Mouse (Mus musculus) CH12.LX (cell line): ENCODE measurements around the gene Gm11032. TPM values are rescaled to one million over a fixed set of nuclear protein-coding genes. Genes with fewer than 3 reads are reported as not detected.
A peak's percentile ranks its signal among the peaks of the same experiment; 100 is the strongest.

Source experiments
- DNase-seq: peaks from one replicate; pipeline ENCODE4 v3.0.0-alpha.2; 2013; ENCODE audit errors: extremely low read depth
- H3K27ac ChIP-seq: 2 replicates; pipeline ENCODE4 v1.5.1; 2012; ENCODE audit warnings: low read depth, mild to moderate bottlenecking, control low read depth, moderate library complexity; ENCODE audit not compliant: insufficient read depth
- H3K27me3 ChIP-seq: replicated peaks from 2 replicates; pipeline ENCODE3; 2012; ENCODE audit warnings: inconsistent platforms
- H3K36me3 ChIP-seq, 2 experiments: replicated peaks in 1 of 2; 2 replicates each; pipeline versions ENCODE3 to v1.6.1; 2012; ENCODE audit warnings: inconsistent platforms in 1 of 2, low read length in 1 of 2, mild to moderate bottlenecking in 1 of 2, mixed read lengths in 1 of 2, moderate library complexity in 1 of 2; ENCODE audit not compliant: control insufficient read depth in 1 of 2, insufficient read depth in 1 of 2
- H3K4me1 ChIP-seq, 2 experiments: 2 replicates each; pipeline ENCODE4 v1.6.1; 2012; ENCODE audit warnings: inconsistent platforms in 1 of 2, moderate library complexity in 1 of 2; ENCODE audit not compliant: insufficient read depth in 2 of 2, control insufficient read depth in 1 of 2
- H3K4me2 ChIP-seq: 2 replicates; pipeline ENCODE4 v1.6.1; 2012; ENCODE audit warnings: low read depth, mild to moderate bottlenecking, control low read depth; ENCODE audit not compliant: poor library complexity, insufficient read depth, severe bottlenecking
- H3K4me3 ChIP-seq, 3 experiments: fragments of 150-350 bp in 1 of 3; sonication (generic) in 1 of 3; replicated peaks in 1 of 3; 2 replicates each; pipeline versions ENCODE3 to v1.5.1; 2011 to 2012; ENCODE audit warnings: low read depth in 2 of 3, low read length in 2 of 3, mild to moderate bottlenecking in 2 of 3, moderate library complexity in 2 of 3, control low read depth in 1 of 3, improper control_type of control experiment in 1 of 3, inconsistent platforms in 1 of 3, mixed read lengths in 1 of 3; ENCODE audit not compliant: poor library complexity in 1 of 3
- H3K79me2 ChIP-seq: replicated peaks from 2 replicates; pipeline ENCODE4 v1.6.1; 2012; ENCODE audit warnings: mild to moderate bottlenecking, moderate library complexity; ENCODE audit not compliant: control insufficient read depth, poor library complexity, insufficient read depth, severe bottlenecking; ENCODE audit errors: extremely low read depth
- H3K9ac ChIP-seq: 2 replicates; pipeline ENCODE4 v1.6.1; 2012; ENCODE audit warnings: low read depth, mild to moderate bottlenecking, control low read depth, moderate library complexity; ENCODE audit not compliant: insufficient read depth
- H3K9me3 ChIP-seq: replicated peaks from 2 replicates; pipeline ENCODE3; 2012; ENCODE audit warnings: low read length, inconsistent platforms, mixed read lengths
- BHLHE40 ChIP-seq: IDR thresholded peaks from 2 replicates; pipeline ENCODE4 v1.6.1; 2011; ENCODE audit warnings: mild to moderate bottlenecking, low read depth, low read length, improper control_type of control experiment
- CHD2 ChIP-seq: IDR thresholded peaks from 2 replicates; pipeline ENCODE4 v1.6.1; 2011; ENCODE audit warnings: low read length, improper control_type of control experiment
- E2F4 ChIP-seq: IDR thresholded peaks from 2 replicates; pipeline ENCODE4 v1.6.1; 2011; ENCODE audit warnings: low read depth, low read length, improper control_type of control experiment; ENCODE audit not compliant: insufficient replicate concordance
- ELF1 ChIP-seq: IDR thresholded peaks from 2 replicates; pipeline ENCODE4 v1.6.1; 2014; ENCODE audit warnings: low read depth, mild to moderate bottlenecking, inconsistent platforms, low read length, improper control_type of control experiment
- GABPA ChIP-seq: IDR thresholded peaks from 2 replicates; pipeline ENCODE4 v1.6.1; 2012; ENCODE audit warnings: low read depth, low read length, improper control_type of control experiment, inconsistent platforms; ENCODE audit not compliant: insufficient replicate concordance
- HCFC1 ChIP-seq: IDR thresholded peaks from 2 replicates; pipeline ENCODE4 v1.6.1; 2012; ENCODE audit warnings: low read depth, mild to moderate bottlenecking, inconsistent platforms, low read length, improper control_type of control experiment
- IRF4 ChIP-seq: IDR thresholded peaks from 2 replicates; pipeline ENCODE4 v1.6.1; 2014; ENCODE audit warnings: low read depth, mild to moderate bottlenecking, inconsistent platforms, low read length, improper control_type of control experiment
- MAFK ChIP-seq: IDR thresholded peaks from 2 replicates; pipeline ENCODE4 v1.6.1; 2011; ENCODE audit warnings: low read length, improper control_type of control experiment; ENCODE audit not compliant: insufficient replicate concordance
- NELFE ChIP-seq: IDR thresholded peaks from 2 replicates; pipeline ENCODE4 v1.6.1; 2011; ENCODE audit warnings: low read depth, low read length, improper control_type of control experiment
- NRF1 ChIP-seq: IDR thresholded peaks from 2 replicates; pipeline ENCODE4 v1.6.1; 2014; ENCODE audit warnings: low read depth, mild to moderate bottlenecking, inconsistent platforms, low read length, improper control_type of control experiment, moderate library complexity
- PAX5 ChIP-seq: IDR thresholded peaks from 2 replicates; pipeline ENCODE4 v1.6.1; 2012; ENCODE audit warnings: low read length, inconsistent platforms, mixed read lengths
- POLR2A ChIP-seq: IDR thresholded peaks from 2 replicates; pipeline ENCODE4 v1.6.1; 2011; ENCODE audit warnings: low read depth, mild to moderate bottlenecking, improper control_type of control experiment, low read length
- SIN3A ChIP-seq: IDR thresholded peaks from 2 replicates; pipeline ENCODE4 v1.6.1; 2012; ENCODE audit warnings: low read length, improper control_type of control experiment, inconsistent platforms
- TBP ChIP-seq: conservative IDR thresholded peaks from 2 replicates; pipeline ENCODE4 v1.6.1; 2011; ENCODE audit warnings: low read depth, low read length, improper control_type of control experiment
- TCF12 ChIP-seq: IDR thresholded peaks from 2 replicates; pipeline ENCODE4 v1.6.1; 2014; ENCODE audit warnings: low read depth, mild to moderate bottlenecking, inconsistent platforms, low read length, improper control_type of control experiment
- USF1 ChIP-seq: IDR thresholded peaks from 2 replicates; pipeline ENCODE4 v1.6.1; 2014; ENCODE audit warnings: low read depth, mild to moderate bottlenecking, inconsistent platforms, low read length, improper control_type of control experiment
- ZKSCAN1 ChIP-seq: IDR thresholded peaks from 2 replicates; pipeline ENCODE4 v1.6.1; 2012; ENCODE audit warnings: low read depth, inconsistent platforms, low read length, improper control_type of control experiment, borderline replicate concordance
- ZMIZ1 ChIP-seq: IDR thresholded peaks from 2 replicates; pipeline ENCODE4 v1.6.1; 2012; ENCODE audit warnings: low read depth, mild to moderate bottlenecking, inconsistent platforms, low read length, improper control_type of control experiment
- ZNF384 ChIP-seq: IDR thresholded peaks from 2 replicates; pipeline ENCODE4 v1.6.1; 2012; ENCODE audit warnings: low read depth, low read length, improper control_type of control experiment, inconsistent platforms
- dilution Hi-C: fragments of 300-500 bp; cut with MboI; formaldehyde crosslinking; loops from 2 replicates; pipeline ENCODE4 v1.14.3; 2020; ENCODE audit warnings: low sequenced_read_pairs; ENCODE audit not compliant: extremely low pct_unique_long_range_greater_than_20kb, extremely low pct_ligation_motif_present
- in situ Hi-C: fragments of 300-500 bp; cut with MboI; formaldehyde crosslinking; loops from 3 replicates; pipeline ENCODE4 v1.14.3; 2019; ENCODE audit warnings: low sequenced_read_pairs, low pct_ligation_motif_present, low pct_unique_long_range_greater_than_20kb, mixed read lengths
- polyA plus RNA-seq: library from polyadenylated mRNA; unstranded; fragments of >175 nt; gene quantifications from 2 replicates; pipeline ENCODE4 v1.2.1, GENCODE M21; 2012; ENCODE audit warnings: low read depth; ENCODE audit not compliant: insufficient read length
- total RNA-seq, 2 experiments: library from RNA; depleted of rRNA; stranded (reverse); fragments of 300-350 nt in 1 of 2; fragments of >200 nt in 1 of 2; gene quantifications; 2 replicates each; pipeline ENCODE4 v1.2.3; 2012 to 2014

The Gm11032 gene
- total and polyA plus RNA-seq, 3 experiments: not detected

DNA sequence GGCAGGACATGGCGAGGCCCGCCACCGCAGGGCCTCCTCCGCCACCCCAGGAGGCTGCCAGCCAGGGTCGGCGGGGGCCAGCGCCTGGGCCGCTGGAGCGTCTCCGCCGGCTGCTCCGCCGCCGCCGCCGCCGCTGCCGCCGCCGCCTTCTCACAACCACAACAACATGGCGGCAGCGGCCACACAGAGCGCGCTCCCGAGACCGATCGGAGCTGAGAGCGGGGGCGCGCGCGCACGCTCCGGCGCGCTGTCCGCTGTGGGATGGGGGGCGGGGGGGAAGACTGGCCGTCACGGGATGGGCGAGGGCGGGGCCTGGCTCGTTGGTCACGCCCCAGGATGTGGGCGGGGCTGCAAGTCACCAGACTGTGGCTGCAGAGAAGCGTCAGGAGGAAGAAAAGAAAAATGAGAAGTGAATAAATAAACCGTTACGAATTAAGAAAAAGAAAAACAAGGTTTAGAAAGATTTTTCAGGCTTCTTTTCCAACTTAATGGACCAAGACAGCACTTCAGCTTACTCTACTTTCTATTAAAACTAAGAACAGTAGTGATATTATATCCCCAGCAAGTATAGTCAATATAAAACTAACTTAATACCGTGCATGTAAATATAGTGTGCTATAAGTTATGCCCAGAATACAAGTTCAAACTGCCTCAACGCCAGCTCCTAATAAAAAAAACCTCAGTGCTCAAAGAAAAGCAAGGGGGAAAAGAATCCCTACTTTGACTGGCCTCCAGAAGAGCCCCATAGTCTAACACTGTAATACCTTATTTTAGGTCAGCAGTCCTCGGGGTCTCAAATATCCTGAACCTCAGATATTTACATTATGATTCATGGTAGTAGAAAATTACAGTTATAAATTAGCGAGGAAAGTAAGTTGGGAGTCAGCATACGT lies 25.0 kb upstream of the Gm11032 start, which contains the start of gene Mtmr3:
TSS of gene Mtmr3 (minus strand) at position 256 of the 893 bp plus-strand sequence.
- DNase-seq: peak; percentile 96
- H3K4me2 ChIP-seq: peak within 1 kb of the TSS; percentile 100
- in situ Hi-C loops: loop anchor here (5.0 kb wide), 1 partner anchor 42 kb away; the partner anchor contains the start of gene Ascc2
- peak within 1 kb of the TSS; percentile 71 to 93 (median 72) for H3K4me3 ChIP-seq
- no peaks in the 10 kb centered on the region for H3K9me3 ChIP-seq
- H3K27me3 ChIP-seq: no peaks in the 10 kb centered on the region
- peaks cover 0 to 5% of the 10 kb centered on the region in 2 experiments for H3K36me3 ChIP-seq
- dilution Hi-C loops: no loop called here
- TF ChIP-seq ZMIZ1 (0 out of 2 replicates have a peak, but pooled peaks have one; percentile 26), POLR2A (peak; percentile 84), CHD2 (peak; percentile 24; the same call in 1 of the 2 replicates), USF1 (peak; percentile 56), ZKSCAN1 (no peak), E2F4 (no peak), TBP (peak; percentile 84; the same call in 1 of the 2 replicates), NRF1 (peak; percentile 80), IRF4 (0 out of 2 replicates have a peak, but pooled peaks have one; percentile 11), MAFK (no peak), ELF1 (0 out of 2 replicates have a peak, but pooled peaks have one; percentile 31), BHLHE40 (peak; percentile 91), HCFC1 (peak; percentile 46), TCF12 (peak; percentile 45; the same call in 1 of the 2 replicates), NELFE (peak; percentile 15; the same call in 1 of the 2 replicates), GABPA (no peak), SIN3A (peak; percentile 41; the same call in 1 of the 2 replicates), ZNF384 (no peak), PAX5 (no peak)
- TF ChIP-seq, all 38 proteins: peak for 13
- peak within 1 kb of the TSS; percentile 79 for H3K9ac ChIP-seq
- peaks cover 43% of the 10 kb centered on the region for H3K79me2 ChIP-seq
- peak within 1 kb of the TSS; percentile 55 for H3K27ac ChIP-seq
- H3K4me1 ChIP-seq: peaks cover 8 to 57% of the 10 kb centered on the region in 2 experiments
